Mouse (Mus musculus) heart, adult 8-10 months (tissue): Measurements from ENCODE around the gene Sh2b3. TPM values are rescaled to one million over a fixed set of nuclear protein-coding genes. Genes with fewer than 3 reads are reported as not detected.

Source experiments
- DNase-seq: peaks from one replicate; pipeline ENCODE4 v3.0.0; 2022; ENCODE audit warnings: low spot score
- total RNA-seq, 4 experiments: library from RNA; stranded (reverse); gene quantifications; 2 replicates each; pipeline ENCODE4 v1.2.4; 2022

Gene Sh2b3
- total RNA-seq, 4 experiments from 2014 or later: 19.2 to 23.0 (median 22.3) TPM

GRCm38 (mm10) chr5:121843138-121843905 is 5.9 kb upstream of the Sh2b3 start:
- no peak for DNase-seq

GRCm38 (mm10) chr5:121842665-121843118 is 5.2 kb upstream of the Sh2b3 start:
- DNase-seq: peak; percentile 85

- no peak for DNase-seq
These were observed 4.5 kb upstream of the Sh2b3 start for GRCm38 (mm10) chr5:121841973-121842372.

- no peak for DNase-seq
These were observed 4.1 kb upstream of the Sh2b3 start for GRCm38 (mm10) chr5:121841516-121841915.

- no peak for DNase-seq
These were observed 1.7 kb upstream of the Sh2b3 start for GRCm38 (mm10) chr5:121839128-121839473.

- DNase-seq: peak; percentile 83
These were observed 1.1 kb upstream of the Sh2b3 start for GRCm38 (mm10) chr5:121838341-121839127.

- peak; percentile 92 for DNase-seq
These were observed 592 bp downstream of the Sh2b3 start for GRCm38 (mm10) chr5:121836692-121837415.

GRCm38 (mm10) chr5:121835949-121836691 is 1.3 kb downstream of the Sh2b3 start:
- peak; percentile 85 for DNase-seq

GRCm38 (mm10) chr5:121834991-121835747 is 2.3 kb downstream of the Sh2b3 start:
- no peak for DNase-seq

- DNase-seq: no peak
These were observed 3.2 kb downstream of the Sh2b3 start for GRCm38 (mm10) chr5:121834241-121834606.

- peak; percentile 86 for DNase-seq
These were observed 3.7 kb downstream of the Sh2b3 start for GRCm38 (mm10) chr5:121833572-121834240.

- no peak for DNase-seq
These were observed 4.3 kb downstream of the Sh2b3 start for GRCm38 (mm10) chr5:121833159-121833558.

GRCm38 (mm10) chr5:121832376-121833155 is 4.9 kb downstream of the Sh2b3 start:
- DNase-seq: no peak

- no peak for DNase-seq
These were observed 6.3 kb downstream of the Sh2b3 start for GRCm38 (mm10) chr5:121831002-121831601.

GRCm38 (mm10) chr5:121828491-121829432 is 8.7 kb downstream of the Sh2b3 start:
- no peak for DNase-seq

- no peak for DNase-seq
These were observed 9.6 kb downstream of the Sh2b3 start for GRCm38 (mm10) chr5:121827876-121828275.

- no peak for DNase-seq
These were observed 11.8 kb downstream of the Sh2b3 start for GRCm38 (mm10) chr5:121825606-121826005.

- peak; percentile 68 for DNase-seq
These were observed 13.3 kb downstream of the Sh2b3 start for GRCm38 (mm10) chr5:121824121-121824520.
